Mouse (Mus musculus) ES-Bruce4 (cell line): ENCODE measurements around the gene Ier5l. TPM values are rescaled to one million over a fixed set of nuclear protein-coding genes. Genes with fewer than 3 reads are reported as not detected.
A peak's percentile ranks its signal among the peaks of the same experiment; 100 is the strongest.

Experiments used
- H3K27ac ChIP-seq: 2 replicates; pipeline ENCODE4 v1.5.1; 2012; ENCODE audit warnings: low read length, inconsistent platforms; ENCODE audit not compliant: insufficient read depth
- H3K27me3 ChIP-seq: 2 replicates; pipeline ENCODE4 v1.6.1; 2012; ENCODE audit warnings: mild to moderate bottlenecking, low read length, inconsistent platforms; ENCODE audit not compliant: control insufficient read depth, poor library complexity, insufficient read depth, severe bottlenecking
- H3K36me3 ChIP-seq: 2 replicates; pipeline ENCODE4 v1.6.1; 2012; ENCODE audit warnings: inconsistent platforms, mild to moderate bottlenecking, low read length, moderate library complexity; ENCODE audit not compliant: control insufficient read depth, poor library complexity, insufficient read depth, severe bottlenecking
- H3K4me1 ChIP-seq: one replicate; pipeline ENCODE4 v1.8.1; 2011; ENCODE audit warnings: low read length; ENCODE audit not compliant: control insufficient read depth, insufficient read depth
- H3K4me3 ChIP-seq: 2 replicates; pipeline ENCODE4 v1.5.1; 2011; ENCODE audit warnings: low read depth, mild to moderate bottlenecking, low read length
- H3K9ac ChIP-seq: 2 replicates; pipeline ENCODE4 v1.6.1; 2012; ENCODE audit warnings: low read depth, mild to moderate bottlenecking, inconsistent platforms; ENCODE audit not compliant: poor library complexity, severe bottlenecking
- H3K9me3 ChIP-seq: replicated peaks from 2 replicates; pipeline ENCODE4 v1.6.1; 2012; ENCODE audit warnings: mild to moderate bottlenecking, low read length, inconsistent platforms; ENCODE audit not compliant: control insufficient read depth, poor library complexity, insufficient read depth, severe bottlenecking
- CTCF ChIP-seq: IDR thresholded peaks from one replicate; pipeline ENCODE4 v1.8.1; 2011; ENCODE audit warnings: low read depth, low read length
- EP300 ChIP-seq: IDR thresholded peaks from 2 replicates; pipeline ENCODE4 v1.6.1; 2011; ENCODE audit warnings: low read depth, low read length; ENCODE audit not compliant: insufficient read depth
- POLR2A ChIP-seq: IDR thresholded peaks from one replicate; pipeline ENCODE4 v1.8.1; 2011; ENCODE audit warnings: low read length; ENCODE audit not compliant: insufficient read depth
- polyA plus RNA-seq: library from polyadenylated mRNA; stranded (reverse); fragments of >200 nt; gene quantifications from 2 replicates; pipeline ENCODE4 v1.2.4, GENCODE M21; 2011; ENCODE audit warnings: low read depth; ENCODE audit not compliant: missing spikeins, insufficient read depth, insufficient read length

The Ier5l gene
- 5.3 and 6.2 TPM in 2 replicates for polyA plus RNA-seq

DNA sequence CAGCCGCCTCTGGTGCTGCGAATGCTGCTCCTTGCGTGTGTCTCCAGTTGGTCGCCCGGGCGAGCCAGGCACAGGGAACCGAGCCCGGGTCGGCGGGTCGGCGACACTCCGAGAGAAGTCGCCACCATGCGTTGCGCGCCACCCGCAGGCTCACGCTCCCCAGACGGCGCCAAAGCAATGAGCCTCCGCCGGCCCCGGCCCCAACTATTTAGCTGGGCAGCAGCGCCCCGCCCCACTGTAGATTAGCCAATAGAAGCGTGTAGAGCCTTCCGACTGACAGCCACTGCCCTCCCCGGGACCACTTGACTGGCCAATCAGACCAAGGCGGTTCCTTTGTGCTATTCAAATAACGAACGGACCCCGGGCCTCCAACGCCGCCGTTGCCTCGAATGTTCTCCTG is at the start of gene Ier5l:
Gene Ier5l, minus strand, starts transcription at position 181 of the 400 bp plus-strand sequence.
- TF ChIP-seq CTCF (no peak), POLR2A (peak; percentile 96)

DNA sequence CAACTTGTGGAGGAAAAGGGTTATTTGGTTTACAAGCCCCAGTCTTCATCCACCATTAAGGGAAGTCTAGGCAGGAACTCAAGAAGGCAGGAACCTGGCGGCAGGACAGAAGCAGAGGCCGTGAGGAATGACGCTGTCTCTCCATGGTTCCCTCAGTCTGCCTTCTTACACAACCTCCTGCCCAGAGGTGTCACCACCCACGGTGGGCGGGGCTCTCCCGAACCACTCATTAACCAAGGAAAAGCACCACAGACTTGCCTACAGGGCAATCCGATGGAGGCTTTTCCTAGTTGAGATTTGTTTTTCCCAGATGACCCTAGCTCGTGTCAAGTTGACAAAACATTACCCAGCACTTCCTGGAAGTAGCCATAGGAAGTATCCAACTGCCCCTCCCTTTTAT is 49.7 kb upstream of the Ier5l start:
- Histone ChIP-seq H3K27ac (no peak overlapping the region), H3K36me3 (no peaks in the 10 kb centered on the region), H3K9ac (no peak overlapping the region), H3K9me3 (no peaks in the 10 kb centered on the region), H3K4me3 (no peak overlapping the region), H3K4me1 (peaks cover 2% of the 10 kb centered on the region), H3K27me3 (no peaks in the 10 kb centered on the region)
- no peak for TF ChIP-seq CTCF
- no peak for TF ChIP-seq POLR2A
- TF ChIP-seq EP300: no peak

More for the DNA sequence above, at the start of gene Ier5l:
- Histone ChIP-seq H3K4me1 (peaks cover 10% of the 10 kb centered on the region), H3K4me3 (peak within 1 kb of the TSS; percentile 96), H3K9ac (peak within 1 kb of the TSS; percentile 80), H3K27me3 (no peaks in the 10 kb centered on the region), H3K9me3 (no peaks in the 10 kb centered on the region), H3K36me3 (no peaks in the 10 kb centered on the region), H3K27ac (peak within 1 kb of the TSS; percentile 42)

DNA sequence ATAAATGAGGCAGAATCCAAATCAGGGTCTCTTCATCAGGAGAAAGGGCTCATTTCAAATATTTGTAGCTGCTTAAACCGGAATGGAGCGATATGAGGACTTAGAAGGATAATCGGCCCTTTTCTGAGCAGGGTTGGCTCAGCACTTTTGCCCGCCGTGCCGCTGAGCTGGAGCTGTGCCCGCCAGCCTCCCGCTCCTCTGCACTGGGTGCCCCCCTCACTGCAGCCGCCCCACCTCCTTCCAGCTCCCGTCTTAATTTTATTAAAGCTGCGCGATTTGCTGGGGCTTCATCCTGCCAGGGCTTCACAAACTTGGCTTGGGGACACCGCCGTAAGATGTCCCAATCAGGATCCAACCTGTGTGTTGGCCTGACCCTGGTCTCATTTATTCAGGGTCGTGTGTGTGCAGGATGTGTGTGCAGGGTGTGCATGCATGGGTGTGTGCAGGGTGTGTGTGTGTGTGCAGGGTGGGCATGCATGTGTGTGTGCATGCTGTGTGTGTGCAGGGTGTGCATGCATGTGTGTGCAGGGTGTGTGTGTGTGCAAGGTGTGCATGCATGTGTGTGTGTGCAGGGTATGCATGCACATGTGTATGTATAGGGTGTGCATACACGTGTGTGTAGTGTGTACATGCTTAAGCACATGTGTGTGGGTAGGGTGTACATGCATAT is 36.8 kb upstream of the Ier5l start:
- no peak overlapping the region for H3K9ac ChIP-seq
- no peaks in the 10 kb centered on the region for H3K36me3 ChIP-seq
- no peak overlapping the region for H3K27ac ChIP-seq
- H3K9me3 ChIP-seq: no peaks in the 10 kb centered on the region
- TF ChIP-seq POLR2A: no peak
- no peak for TF ChIP-seq CTCF
- no peak for TF ChIP-seq EP300
- H3K4me1 ChIP-seq: no peaks in the 10 kb centered on the region
- no peaks in the 10 kb centered on the region for H3K27me3 ChIP-seq
- H3K4me3 ChIP-seq: peak overlapping the region; percentile 0; the same call in 1 of the 2 replicates

DNA sequence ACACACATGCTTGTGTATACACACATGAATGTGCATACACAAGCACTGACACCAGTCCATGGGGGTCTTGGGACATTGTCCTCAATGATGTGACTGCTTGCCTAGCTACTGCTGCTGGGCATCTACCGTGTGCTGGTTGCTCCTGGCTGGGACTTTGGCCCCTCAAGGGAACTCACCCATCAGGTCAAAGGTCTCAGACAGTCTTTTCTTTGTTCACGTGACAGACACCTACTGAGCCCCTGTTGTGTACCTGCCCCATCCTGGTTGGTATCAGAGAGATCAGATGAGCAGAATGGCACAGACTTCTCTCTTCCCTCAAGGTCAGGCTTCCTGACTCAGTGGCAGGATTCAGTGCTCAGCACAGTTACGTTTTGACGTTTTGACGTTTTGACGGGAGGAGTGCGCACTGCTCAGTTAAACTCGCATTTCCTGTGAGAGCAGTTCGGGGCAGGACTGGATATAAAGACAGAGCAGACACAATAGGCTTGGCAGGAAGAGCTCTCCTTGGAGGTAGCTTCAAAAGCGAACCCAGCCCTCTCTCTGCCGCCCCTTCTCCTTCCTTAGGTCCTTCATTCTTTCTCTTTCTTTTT is 33.2 kb upstream of the Ier5l start:
- Histone ChIP-seq H3K27ac (no peak overlapping the region), H3K4me1 (no peaks in the 10 kb centered on the region), H3K36me3 (no peaks in the 10 kb centered on the region), H3K27me3 (no peaks in the 10 kb centered on the region), H3K9ac (no peak overlapping the region), H3K9me3 (no peaks in the 10 kb centered on the region), H3K4me3 (no peak overlapping the region)
- TF ChIP-seq POLR2A: no peak
- no peak for TF ChIP-seq EP300
- TF ChIP-seq CTCF: no peak

DNA sequence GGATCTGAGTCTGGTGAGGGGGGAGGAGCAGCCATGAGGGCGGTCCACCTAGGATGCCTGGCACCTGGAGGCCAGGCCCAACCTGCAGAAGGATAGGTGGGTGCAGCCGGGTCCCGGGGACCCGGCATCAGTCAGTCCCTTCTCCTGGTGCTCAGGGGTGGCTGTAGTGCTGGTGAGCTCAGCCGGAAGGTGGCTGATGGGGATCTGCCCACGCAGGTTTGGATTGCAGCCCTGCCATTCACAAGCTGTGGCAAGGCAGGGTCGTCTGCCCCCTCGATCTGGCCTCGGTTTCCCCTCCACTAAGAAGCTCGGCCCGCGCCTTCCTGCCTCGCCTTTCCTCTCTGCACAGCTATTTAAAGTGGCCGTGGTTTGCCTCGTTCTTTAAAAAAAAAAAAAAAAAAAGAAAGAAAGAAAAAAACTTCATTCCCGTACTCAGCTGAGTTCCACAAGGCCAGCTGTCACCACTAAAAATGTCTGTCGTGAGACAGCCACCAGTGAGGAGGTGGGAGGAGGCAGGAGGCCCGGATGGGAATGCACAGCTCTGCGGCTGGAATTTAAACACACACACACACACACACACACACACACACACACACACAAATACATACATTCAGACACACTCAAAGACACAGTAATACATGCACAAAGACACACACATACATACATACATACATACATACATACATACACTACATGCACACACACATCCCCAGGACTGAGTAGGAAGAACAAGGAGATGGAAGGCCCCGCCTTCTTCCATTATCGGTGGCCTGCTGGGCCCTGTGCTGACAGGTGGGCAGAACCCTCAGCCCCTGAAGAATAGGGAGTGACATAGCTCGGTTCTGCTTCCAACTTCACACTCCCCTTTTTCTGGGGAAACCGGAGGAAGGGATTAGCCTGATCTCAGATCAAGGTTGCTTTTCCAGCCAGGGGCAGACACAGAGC is 29.9 kb upstream of the Ier5l start:
- Histone ChIP-seq H3K4me1 (no peaks in the 10 kb centered on the region), H3K36me3 (no peaks in the 10 kb centered on the region), H3K27me3 (no peaks in the 10 kb centered on the region), H3K9ac (no peak overlapping the region), H3K4me3 (no peak overlapping the region), H3K9me3 (no peaks in the 10 kb centered on the region), H3K27ac (no peak overlapping the region)
- no peak for TF ChIP-seq EP300

DNA sequence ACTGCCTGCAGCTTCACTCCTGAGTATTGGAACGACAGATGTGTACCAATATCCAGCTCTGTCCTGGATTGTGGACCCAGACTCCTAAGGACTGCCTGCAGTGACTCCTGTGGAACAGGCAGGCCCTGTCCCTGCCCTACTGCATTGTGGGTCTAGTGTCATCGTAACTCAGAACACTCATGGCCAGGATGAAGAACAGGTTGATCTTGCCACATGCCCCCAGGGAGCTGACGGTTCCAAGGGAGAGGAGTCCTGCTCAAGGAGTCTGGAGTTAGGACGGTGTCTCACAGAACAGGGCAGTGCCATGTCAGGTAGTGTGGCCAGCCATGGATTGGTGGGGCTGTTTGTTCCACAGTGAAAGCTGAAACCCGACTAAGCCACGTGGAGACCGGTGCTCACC is 27.7 kb upstream of the Ier5l start:
- H3K4me3 ChIP-seq: no peak overlapping the region
- no peaks in the 10 kb centered on the region for H3K9me3 ChIP-seq
- H3K27ac ChIP-seq: no peak overlapping the region
- no peaks in the 10 kb centered on the region for H3K36me3 ChIP-seq
- TF ChIP-seq POLR2A (no peak), EP300 (no peak), CTCF (no peak)
- no peak overlapping the region for H3K9ac ChIP-seq
- no peaks in the 10 kb centered on the region for H3K4me1 ChIP-seq
- no peaks in the 10 kb centered on the region for H3K27me3 ChIP-seq
